In genomic region chr2:103081706-103082105, GRCm38 (mm10) we compare ENCODE assay signal across 18 mouse cellular contexts.
"Had no signal": no experiment of that assay in that cellular context is flagged by ENCODE, and none has a peak within 500 bp of the region (broad histone marks: within the 10 kb centered on the region; RNA-seq: fewer than 3 reads in every experiment).

No protein-coding gene starts in this region.

- H3K27me3 ChIP-seq: liver, embryonic 13.5 days; liver, embryonic 15.5 days; megakaryocyte, embryonic 14.5 days; midbrain, embryonic 13.5 days; midbrain, embryonic 15.5 days; neural tube, embryonic 12.5 days; stomach, embryonic 15.5 days had no signal

- DNase-seq: liver, embryonic 13.5 days; liver, postnatal 0 days; lung, postnatal 14 days; right cerebral cortex, postnatal 14 days; spleen, adult 18-20 months; thymus, adult 2 months; thymus, postnatal 25 days; thymus, postnatal 4 days had no signal

- H3K36me3 ChIP-seq: midbrain, embryonic 15.5 days had no signal

- H3K4me3 ChIP-seq: liver, embryonic 13.5 days; liver, embryonic 15.5 days; megakaryocyte, embryonic 14.5 days; midbrain, embryonic 10.5 days; midbrain, embryonic 13.5 days; midbrain, embryonic 15.5 days; neural tube, embryonic 12.5 days; stomach, embryonic 15.5 days had no signal

- H3K4me2 ChIP-seq: liver, embryonic 13.5 days; liver, embryonic 15.5 days; lung, embryonic 14.5 days; midbrain, embryonic 13.5 days; midbrain, embryonic 15.5 days; neural tube, embryonic 12.5 days; stomach, embryonic 15.5 days had no signal

- H3K9me3 ChIP-seq: liver, embryonic 13.5 days; liver, embryonic 15.5 days; megakaryocyte, embryonic 14.5 days; midbrain, embryonic 10.5 days; midbrain, embryonic 13.5 days; midbrain, embryonic 15.5 days; neural tube, embryonic 12.5 days; stomach, embryonic 15.5 days had no signal

- H3K4me1 ChIP-seq: liver, embryonic 13.5 days; liver, embryonic 15.5 days; megakaryocyte, embryonic 14.5 days; midbrain, embryonic 10.5 days; midbrain, embryonic 13.5 days; midbrain, embryonic 15.5 days; neural tube, embryonic 12.5 days; stomach, embryonic 15.5 days had no signal

- H3K27ac ChIP-seq: liver, embryonic 13.5 days; liver, embryonic 15.5 days; macrophage; midbrain, embryonic 10.5 days; midbrain, embryonic 13.5 days; midbrain, embryonic 15.5 days; neural tube, embryonic 12.5 days; stomach, embryonic 15.5 days; stomach, postnatal 0 days had no signal

- H3K9ac ChIP-seq: liver, embryonic 13.5 days; liver, embryonic 15.5 days; liver, postnatal 0 days; lung, embryonic 14.5 days; midbrain, embryonic 13.5 days; midbrain, embryonic 15.5 days; neural tube, embryonic 12.5 days; stomach, embryonic 15.5 days had no signal

- ATAC-seq: liver, postnatal 0 days; midbrain, embryonic 13.5 days; midbrain, embryonic 15.5 days had no signal
